Mouse (Mus musculus): ENCODE measurements around the gene Klc3. TPM values are rescaled to one million over a fixed set of nuclear protein-coding genes. Genes with fewer than 3 reads are reported as not detected.

Klc3 gene
- polyA plus RNA-seq, 1 experiment from 2014 or later = 17.5 TPM

GRCm38 (mm10) chr7:19359892-19360641 is 43.8 kb downstream of the Klc3 start:
- under 1% methylated on average over 45 of the region's 45 CpGs for WGBS
- 0 out of 2 replicates have a peak, but pooled peaks cover 3% of the 10 kb centered on the region for H3K36me3 ChIP-seq (ENCODE audit: control insufficient read depth, insufficient read depth, low read length)

GRCm38 (mm10) chr7:19359299-19359891 is 44.5 kb downstream of the Klc3 start, which contains the start of the genes Cd3eap and Ppp1r13l:
TSS of gene Cd3eap (minus strand) at chr7:19359483.
TSS of gene Ppp1r13l (plus strand) at chr7:19359749.
- peaks cover 9% of the 10 kb centered on the region for H3K4me1 ChIP-seq (replicated peaks; ENCODE audit: control insufficient read depth, insufficient read depth, low read length)
- H3K36me3 ChIP-seq (ENCODE audit: control insufficient read depth, insufficient read depth, low read length) = 0 out of 2 replicates have a peak, but pooled peaks cover 3% of the 10 kb centered on the region
- under 1% methylated on average over 31 of the region's 31 CpGs for WGBS
- H3K4me3 ChIP-seq (ENCODE audit: low read length) = peak within 1 kb of the TSS; percentile 73
- peak; percentile 71 for ATAC-seq (ENCODE audit: low read depth)
- peak within 1 kb of the TSS; percentile 71 for H3K9ac ChIP-seq (ENCODE audit: low read length)
- H3K27ac ChIP-seq (ENCODE audit: low read length) = peak within 1 kb of the TSS; percentile 73
- no peaks in the 10 kb centered on the region for H3K27me3 ChIP-seq (ENCODE audit: control insufficient read depth, insufficient read depth, low read depth, low read length)
- peak within 1 kb of the TSS; percentile 94 for H3K4me2 ChIP-seq (ENCODE audit: low read depth, low read length)
- no peaks in the 10 kb centered on the region for H3K9me3 ChIP-seq (ENCODE audit: control insufficient read depth, low read length)

More at GRCm38 (mm10) chr7:19359892-19360641, 43.8 kb downstream of the Klc3 start:
- Histone ChIP-seq H3K9me3 (ENCODE audit: control insufficient read depth, low read length) (no peaks in the 10 kb centered on the region), H3K27ac (ENCODE audit: low read length) (peak overlapping the region; percentile 73), H3K9ac (ENCODE audit: low read length) (peak overlapping the region; percentile 71), H3K4me1 (replicated peaks; ENCODE audit: control insufficient read depth, insufficient read depth, low read length) (peaks cover 9% of the 10 kb centered on the region), H3K4me2 (ENCODE audit: low read depth, low read length) (peak overlapping the region; percentile 94), H3K4me3 (ENCODE audit: low read length) (peak overlapping the region; percentile 73), H3K27me3 (ENCODE audit: control insufficient read depth, insufficient read depth, low read depth, low read length) (no peaks in the 10 kb centered on the region)
- ATAC-seq (ENCODE audit: low read depth) = peak; percentile 74

GRCm38 (mm10) chr7:19358634-19359033 is 45.3 kb downstream of the Klc3 start:
- H3K9me3 ChIP-seq (ENCODE audit: control insufficient read depth, low read length) = no peaks in the 10 kb centered on the region
- peak overlapping the region; percentile 73 for H3K4me3 ChIP-seq (ENCODE audit: low read length)
- peak overlapping the region; percentile 94 for H3K4me2 ChIP-seq (ENCODE audit: low read depth, low read length)
- H3K9ac ChIP-seq (ENCODE audit: low read length) = peak overlapping the region; percentile 71
- ATAC-seq (ENCODE audit: low read depth) = no peak
- H3K4me1 ChIP-seq (replicated peaks; ENCODE audit: control insufficient read depth, insufficient read depth, low read length) = peaks cover 9% of the 10 kb centered on the region
- no peak overlapping the region for H3K27ac ChIP-seq (ENCODE audit: low read length)
- 0 out of 2 replicates have a peak, but pooled peaks cover 3% of the 10 kb centered on the region for H3K36me3 ChIP-seq (ENCODE audit: control insufficient read depth, insufficient read depth, low read length)
- no peaks in the 10 kb centered on the region for H3K27me3 ChIP-seq (ENCODE audit: control insufficient read depth, insufficient read depth, low read depth, low read length)
- WGBS = 9% methylated on average over 13 of the region's 13 CpGs

GRCm38 (mm10) chr7:19357381-19358375 is 46.2 kb downstream of the Klc3 start:
- H3K9ac ChIP-seq (ENCODE audit: low read length) = no peak overlapping the region
- no peak overlapping the region for H3K27ac ChIP-seq (ENCODE audit: low read length)
- H3K9me3 ChIP-seq (ENCODE audit: control insufficient read depth, low read length) = no peaks in the 10 kb centered on the region
- H3K4me3 ChIP-seq (ENCODE audit: low read length) = no peak overlapping the region
- no peak for ATAC-seq (ENCODE audit: low read depth)
- H3K36me3 ChIP-seq (ENCODE audit: control insufficient read depth, insufficient read depth, low read length) = peaks cover 9% of the 10 kb centered on the region
- H3K4me2 ChIP-seq (ENCODE audit: low read depth, low read length) = peak overlapping the region; percentile 94; the same call in 1 of the 2 replicates
- H3K27me3 ChIP-seq (ENCODE audit: control insufficient read depth, insufficient read depth, low read depth, low read length) = no peaks in the 10 kb centered on the region
- WGBS = 87% methylated on average over 25 of the region's 25 CpGs
- peaks cover 9% of the 10 kb centered on the region for H3K4me1 ChIP-seq (replicated peaks; ENCODE audit: control insufficient read depth, insufficient read depth, low read length)

- H3K27me3 ChIP-seq (ENCODE audit: control insufficient read depth, insufficient read depth, low read depth, low read length) = no peaks in the 10 kb centered on the region
- no peak overlapping the region for H3K27ac ChIP-seq (ENCODE audit: low read length)
- peaks cover 3% of the 10 kb centered on the region for H3K4me1 ChIP-seq (replicated peaks; ENCODE audit: control insufficient read depth, insufficient read depth, low read length)
- H3K36me3 ChIP-seq (ENCODE audit: control insufficient read depth, insufficient read depth, low read length) = peaks cover 14% of the 10 kb centered on the region
- WGBS = 75% methylated on average over 10 of the region's 10 CpGs
- no peak for ATAC-seq (ENCODE audit: low read depth)
- no peak overlapping the region for H3K4me3 ChIP-seq (ENCODE audit: low read length)
- no peak overlapping the region for H3K9ac ChIP-seq (ENCODE audit: low read length)
- no peak overlapping the region for H3K4me2 ChIP-seq (ENCODE audit: low read depth, low read length)
- no peaks in the 10 kb centered on the region for H3K9me3 ChIP-seq (ENCODE audit: control insufficient read depth, low read length)
Measured at GRCm38 (mm10) chr7:19356311-19356710, 47.6 kb downstream of the Klc3 start.

- no peaks in the 10 kb centered on the region for H3K9me3 ChIP-seq (ENCODE audit: control insufficient read depth, low read length)
- H3K4me1 ChIP-seq (replicated peaks; ENCODE audit: control insufficient read depth, insufficient read depth, low read length) = peaks cover 2% of the 10 kb centered on the region; the same call in 1 of the 2 replicates
- WGBS = 87% methylated on average over 5 of the region's 5 CpGs
- no peak for ATAC-seq (ENCODE audit: low read depth)
- no peak overlapping the region for H3K4me2 ChIP-seq (ENCODE audit: low read depth, low read length)
- H3K4me3 ChIP-seq (ENCODE audit: low read length) = no peak overlapping the region
- no peaks in the 10 kb centered on the region for H3K27me3 ChIP-seq (ENCODE audit: control insufficient read depth, insufficient read depth, low read depth, low read length)
- no peak overlapping the region for H3K9ac ChIP-seq (ENCODE audit: low read length)
- H3K27ac ChIP-seq (ENCODE audit: low read length) = no peak overlapping the region
- H3K36me3 ChIP-seq (ENCODE audit: control insufficient read depth, insufficient read depth, low read length) = peaks cover 18% of the 10 kb centered on the region
Measured at GRCm38 (mm10) chr7:19354991-19355390, 48.9 kb downstream of the Klc3 start.

- H3K9ac ChIP-seq (ENCODE audit: low read length) = no peak overlapping the region
- no peak overlapping the region for H3K4me3 ChIP-seq (ENCODE audit: low read length)
- H3K36me3 ChIP-seq (ENCODE audit: control insufficient read depth, insufficient read depth, low read length) = peaks cover 24% of the 10 kb centered on the region
- H3K27ac ChIP-seq (ENCODE audit: low read length) = no peak overlapping the region
- 95% methylated on average over 8 of the region's 8 CpGs for WGBS
- H3K4me2 ChIP-seq (ENCODE audit: low read depth, low read length) = no peak overlapping the region
- H3K4me1 ChIP-seq (replicated peaks; ENCODE audit: control insufficient read depth, insufficient read depth, low read length) = peaks cover 5% of the 10 kb centered on the region
- H3K27me3 ChIP-seq (ENCODE audit: control insufficient read depth, insufficient read depth, low read depth, low read length) = no peaks in the 10 kb centered on the region
- no peaks in the 10 kb centered on the region for H3K9me3 ChIP-seq (ENCODE audit: control insufficient read depth, low read length)
- ATAC-seq (ENCODE audit: low read depth) = no peak
Measured at GRCm38 (mm10) chr7:19350221-19350620, 53.7 kb downstream of the Klc3 start.

GRCm38 (mm10) chr7:19349188-19349915 is 54.6 kb downstream of the Klc3 start:
- Histone ChIP-seq H3K4me1 (replicated peaks; ENCODE audit: control insufficient read depth, insufficient read depth, low read length) (peaks cover 9% of the 10 kb centered on the region), H3K9ac (ENCODE audit: low read length) (no peak overlapping the region), H3K9me3 (ENCODE audit: control insufficient read depth, low read length) (no peaks in the 10 kb centered on the region), H3K4me3 (ENCODE audit: low read length) (no peak overlapping the region), H3K27me3 (ENCODE audit: control insufficient read depth, insufficient read depth, low read depth, low read length) (no peaks in the 10 kb centered on the region), H3K27ac (ENCODE audit: low read length) (no peak overlapping the region), H3K36me3 (ENCODE audit: control insufficient read depth, insufficient read depth, low read length) (peaks cover 24% of the 10 kb centered on the region), H3K4me2 (ENCODE audit: low read depth, low read length) (no peak overlapping the region)
- ATAC-seq (ENCODE audit: low read depth) = no peak
- WGBS = 81% methylated on average over 13 of the region's 13 CpGs
